Mouse (Mus musculus) cerebellum, adult 2 months (tissue): ENCODE measurements around the gene Trappc4. TPM values are rescaled to one million over a fixed set of nuclear protein-coding genes. Genes with fewer than 3 reads are reported as not detected.
"Not testable (repeated sequence)": the region's sequence is repeated elsewhere in the genome, so short reads cannot be mapped to it uniquely, and the experiment has no call there.

Experiments
- DNase-seq, 2 experiments: peaks; one replicate each; pipeline ENCODE4 v3.0.0; 2021
- H3K27ac ChIP-seq: fragments of 200-500 bp; 2 replicates; pipeline ENCODE4 v1.5.1; 2012; ENCODE audit warnings: low read length, control low read depth, inconsistent platforms; ENCODE audit not compliant: insufficient read depth
- H3K27me3 ChIP-seq: fragments of 200-500 bp; 2 replicates; pipeline ENCODE4 v1.6.1; 2012; ENCODE audit warnings: inconsistent platforms, mild to moderate bottlenecking, low read length, moderate library complexity; ENCODE audit not compliant: control insufficient read depth, insufficient read depth
- H3K4me1 ChIP-seq: fragments of 200-500 bp; 2 replicates; pipeline ENCODE4 v1.6.1; 2011; ENCODE audit warnings: low read length; ENCODE audit not compliant: control insufficient read depth, insufficient read depth
- H3K4me3 ChIP-seq: fragments of 200-500 bp; replicated peaks from 2 replicates; pipeline ENCODE3; 2011; ENCODE audit warnings: mild to moderate bottlenecking, low read depth, low read length, control low read depth; ENCODE audit not compliant: insufficient read depth
- CTCF ChIP-seq: fragments of 200-500 bp; IDR thresholded peaks from 2 replicates; pipeline ENCODE4 v1.5.1; 2011; ENCODE audit warnings: low read depth, mild to moderate bottlenecking, control low read depth, low read length, moderate library complexity, borderline replicate concordance; ENCODE audit not compliant: insufficient read depth
- POLR2A ChIP-seq: fragments of 200-500 bp; IDR thresholded peaks from 2 replicates; pipeline ENCODE4 v1.6.1; 2011; ENCODE audit warnings: low read length, control low read depth, borderline replicate concordance; ENCODE audit not compliant: insufficient read depth
- WGBS: fragments of 180-500 bp; shearing (Covaris S2); methylation state at CpG from one replicate; pipeline ENCODE4 v1.1.7; 2018; 5-methylcytosine and 5-hydroxymethylcytosine counted together
- polyA plus RNA-seq: library from polyadenylated mRNA; depleted of rRNA; stranded (reverse); fragments of >200 nt; gene quantifications from 2 replicates; pipeline ENCODE4 v1.2.3, GENCODE M21; 2012

Trappc4 gene
- polyA plus RNA-seq, 1 experiment: 103 TPM

- Histone ChIP-seq H3K4me1 (no peaks in the 10 kb centered on the region), H3K4me3 (no peak overlapping the region), H3K27me3 (no peaks in the 10 kb centered on the region), H3K27ac (no peak overlapping the region)
- WGBS: 46% methylated on average over 3 of the region's 3 CpGs
- TF ChIP-seq CTCF: no peak
- TF ChIP-seq POLR2A: no peak
- DNase-seq: no peak
Observed at GRCm38 (mm10) chr9:44387221-44387620, 20.2 kb downstream of the Trappc4 start.

- TF ChIP-seq CTCF (no peak), POLR2A (no peak)
Observed at GRCm38 (mm10) chr9:44384596-44384995, 22.8 kb downstream of the Trappc4 start.

GRCm38 (mm10) chr9:44379862-44380261 lies 27.5 kb downstream of the Trappc4 start:
- H3K27ac ChIP-seq: peak overlapping the region; percentile 9; the same call in 1 of the 2 replicates
- H3K4me3 ChIP-seq: peak overlapping the region; percentile 79
- WGBS: 4% methylated on average over 15 of the region's 15 CpGs
- no peaks in the 10 kb centered on the region for H3K4me1 ChIP-seq
- DNase-seq: peak in 1 of 2 experiments; percentile 47
- TF ChIP-seq CTCF: no peak
- TF ChIP-seq POLR2A: no peak
- no peaks in the 10 kb centered on the region for H3K27me3 ChIP-seq

More at GRCm38 (mm10) chr9:44384596-44384995, 22.8 kb downstream of the Trappc4 start:
- Histone ChIP-seq H3K27ac (no peak overlapping the region), H3K4me3 (no peak overlapping the region), H3K4me1 (no peaks in the 10 kb centered on the region), H3K27me3 (no peaks in the 10 kb centered on the region)
- no peak for DNase-seq
- 91% methylated on average over 13 of the region's 13 CpGs for WGBS

- no peaks in the 10 kb centered on the region for H3K4me1 ChIP-seq
- H3K27me3 ChIP-seq: no peaks in the 10 kb centered on the region
- DNase-seq: peak; percentile 99 to 100
- WGBS: under 1% methylated on average over 83 of the region's 83 CpGs
- TF ChIP-seq POLR2A (peak; percentile 73; the same call in 1 of the 2 replicates), CTCF (no peak)
- peak within 1 kb of the TSS; percentile 79 for H3K4me3 ChIP-seq
- H3K27ac ChIP-seq: peak within 1 kb of the TSS; percentile 11; the same call in 1 of the 2 replicates
Observed at GRCm38 (mm10) chr9:44379054-44379834, 28.2 kb downstream of the Trappc4 start, which contains the start of gene Hyou1. Gene Hyou1, plus strand, starts transcription at chr9:44379490.

- H3K27me3 ChIP-seq: no peaks in the 10 kb centered on the region
- 87% methylated on average over 5 of the region's 5 CpGs for WGBS
- TF ChIP-seq CTCF: no peak
- TF ChIP-seq POLR2A: no peak
- no peak for DNase-seq
- no peak overlapping the region for H3K27ac ChIP-seq
- H3K4me1 ChIP-seq: no peaks in the 10 kb centered on the region
- no peak overlapping the region for H3K4me3 ChIP-seq
Observed at GRCm38 (mm10) chr9:44378153-44378730, 29.2 kb downstream of the Trappc4 start.

- H3K27ac ChIP-seq, H3K4me3 ChIP-seq, H3K27me3 ChIP-seq, H3K4me1 ChIP-seq, DNase-seq: not testable (repeated sequence)
- WGBS: 77% methylated on average over 2 of the region's 2 CpGs
Observed at GRCm38 (mm10) chr9:44377335-44377734, 30.1 kb downstream of the Trappc4 start.

GRCm38 (mm10) chr9:44376141-44376540 lies 31.3 kb downstream of the Trappc4 start:
- TF ChIP-seq CTCF: no peak
- TF ChIP-seq POLR2A: no peak
- Histone ChIP-seq H3K27ac (no peak overlapping the region), H3K4me1 (no peaks in the 10 kb centered on the region), H3K27me3 (no peaks in the 10 kb centered on the region), H3K4me3 (no peak overlapping the region)
- 81% methylated on average over 6 of the region's 6 CpGs for WGBS
- no peak for DNase-seq

GRCm38 (mm10) chr9:44373386-44373785 lies 34.0 kb downstream of the Trappc4 start:
- Histone ChIP-seq H3K27ac (no peak overlapping the region), H3K4me3 (no peak overlapping the region), H3K27me3 (no peaks in the 10 kb centered on the region), H3K4me1 (no peaks in the 10 kb centered on the region)
- no peak for TF ChIP-seq CTCF
- no peak for TF ChIP-seq POLR2A
- DNase-seq: no peak
